Mouse (Mus musculus) heart, embryonic 16.5 days (tissue): ENCODE measurements around the gene Cnot2. TPM values are rescaled to one million over a fixed set of nuclear protein-coding genes. Genes with fewer than 3 reads are reported as not detected.
"Not testable (repeated sequence)": the region's sequence is repeated elsewhere in the genome, so short reads cannot be mapped to it uniquely, and the experiment has no call there.

ENCODE experiments used
- ATAC-seq: fragments of 200-750 bp; cut with Nextera tagmentation; replicated peaks from 2 replicates; pipeline ENCODE4 v1.8.0; 2017; ENCODE audit warnings: moderate number of reproducible peaks; ENCODE audit not compliant: insufficient read depth, low FRiP score; ENCODE audit errors: extremely low read depth
- H3K27ac ChIP-seq: fragments of 300-500 bp; sonication (generic); 2 replicates; pipeline ENCODE4 v1.5.1; 2014; ENCODE audit warnings: mild to moderate bottlenecking, low read length, control low read depth, moderate library complexity
- H3K27me3 ChIP-seq: fragments of 300-500 bp; sonication (generic); 2 replicates; pipeline ENCODE4 v1.6.1; 2014; ENCODE audit warnings: low read length, mixed read lengths; ENCODE audit not compliant: control insufficient read depth, insufficient read depth
- H3K36me3 ChIP-seq: fragments of 300-500 bp; sonication (generic); 2 replicates; pipeline ENCODE4 v1.6.1; 2014; ENCODE audit not compliant: control insufficient read depth, insufficient read depth
- H3K4me1 ChIP-seq: fragments of 300-500 bp; sonication (generic); 2 replicates; pipeline ENCODE4 v1.6.1; 2014; ENCODE audit warnings: low read length, mixed read lengths; ENCODE audit not compliant: control insufficient read depth, insufficient read depth
- H3K4me2 ChIP-seq: fragments of 300-500 bp; sonication (generic); 2 replicates; pipeline ENCODE4 v1.6.1; 2014; ENCODE audit warnings: low read depth, mild to moderate bottlenecking, control low read depth, low read length
- H3K4me3 ChIP-seq: fragments of 300-500 bp; sonication (generic); 2 replicates; pipeline ENCODE4 v1.5.1; 2014; ENCODE audit warnings: mild to moderate bottlenecking, control low read depth, low read length
- H3K9ac ChIP-seq: fragments of 300-500 bp; sonication (generic); 2 replicates; pipeline ENCODE4 v1.6.1; 2014; ENCODE audit warnings: low read length, control low read depth
- H3K9me3 ChIP-seq: fragments of 300-500 bp; sonication (generic); replicated peaks from 2 replicates; pipeline ENCODE4 v1.6.1; 2016; ENCODE audit warnings: low read length; ENCODE audit not compliant: control insufficient read depth
- WGBS: fragments of 180-500 bp; shearing (Covaris S2); extraction: QIAGEN DNeasy Blood & Tissue Kit; methylation state at CpG from one replicate; pipeline ENCODE4 v1.1.7; 2014; 5-methylcytosine and 5-hydroxymethylcytosine counted together
- polyA plus RNA-seq: library from polyadenylated mRNA; unstranded; fragments of >200 nt; fragmentation: Nextera tagmentation; extraction: Ambion mirVana; gene quantifications from 2 replicates; pipeline ENCODE4 v1.2.1, GENCODE M21; 2015

The Cnot2 gene
- polyA plus RNA-seq, 1 experiment from 2014 or later, result 73.6 TPM

DNA sequence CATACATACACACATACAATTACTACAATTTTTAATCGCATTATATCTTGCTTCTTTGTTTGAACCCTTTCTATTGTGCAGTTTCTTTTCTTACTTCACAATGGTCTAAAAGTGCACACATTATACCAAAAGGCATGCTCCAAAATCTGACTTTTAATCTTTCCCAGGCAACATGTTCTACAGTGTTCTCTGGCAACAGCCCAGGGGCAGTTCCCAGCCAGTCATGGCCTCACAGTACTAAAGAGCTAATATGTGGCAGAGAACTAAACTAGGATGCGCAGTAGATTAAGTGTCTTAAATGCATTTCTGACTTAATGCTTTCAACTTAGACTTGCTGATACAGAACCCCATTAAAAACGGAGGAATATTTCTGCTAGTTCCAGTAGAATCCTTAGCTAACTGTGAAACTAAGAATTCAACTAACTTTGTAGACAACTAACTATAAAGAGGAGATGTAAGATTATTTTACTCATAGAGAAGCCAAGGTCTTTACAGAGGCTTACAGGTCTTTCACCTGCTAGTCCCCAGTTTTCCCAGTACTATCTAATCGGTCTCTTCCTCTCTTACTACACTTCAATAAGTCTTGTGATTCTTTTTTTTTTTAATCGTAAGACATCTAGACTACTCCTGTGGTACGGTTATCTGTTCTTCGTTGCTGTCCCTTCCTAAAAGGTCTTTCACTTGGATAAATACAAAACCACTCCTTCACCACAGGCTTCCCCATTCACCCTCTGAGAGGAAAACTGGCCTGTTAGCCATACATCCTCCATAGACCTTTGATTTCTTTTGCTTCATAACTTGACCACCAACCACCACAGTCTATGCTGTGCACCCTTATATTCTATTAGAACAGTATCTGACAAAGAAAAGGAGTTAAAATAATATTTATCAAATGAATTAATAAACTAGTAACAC lies 13.6 kb downstream of the Cnot2 start:
- no peaks in the 10 kb centered on the region for H3K27me3 ChIP-seq
- H3K4me1 ChIP-seq, result peaks cover 17% of the 10 kb centered on the region
- no peak overlapping the region for H3K4me2 ChIP-seq
- ATAC-seq, result no peak
- H3K36me3 ChIP-seq, result no peaks in the 10 kb centered on the region
- no peak overlapping the region for H3K4me3 ChIP-seq
- H3K9ac ChIP-seq, result no peak overlapping the region
- no peak overlapping the region for H3K27ac ChIP-seq
- 75% methylated on average over 7 of the region's 7 CpGs for WGBS
- no peaks in the 10 kb centered on the region for H3K9me3 ChIP-seq

GRCm38 (mm10) chr10:116566492-116566891 lies 14.8 kb downstream of the Cnot2 start:
- H3K4me3 ChIP-seq, H3K36me3 ChIP-seq, H3K27ac ChIP-seq, H3K9ac ChIP-seq, ATAC-seq, H3K9me3 ChIP-seq, H3K27me3 ChIP-seq, H3K4me2 ChIP-seq: not testable (repeated sequence)
- 80% methylated on average over 4 of the region's 4 CpGs for WGBS
- H3K4me1 ChIP-seq, result peaks cover 23% of the 10 kb centered on the region

DNA sequence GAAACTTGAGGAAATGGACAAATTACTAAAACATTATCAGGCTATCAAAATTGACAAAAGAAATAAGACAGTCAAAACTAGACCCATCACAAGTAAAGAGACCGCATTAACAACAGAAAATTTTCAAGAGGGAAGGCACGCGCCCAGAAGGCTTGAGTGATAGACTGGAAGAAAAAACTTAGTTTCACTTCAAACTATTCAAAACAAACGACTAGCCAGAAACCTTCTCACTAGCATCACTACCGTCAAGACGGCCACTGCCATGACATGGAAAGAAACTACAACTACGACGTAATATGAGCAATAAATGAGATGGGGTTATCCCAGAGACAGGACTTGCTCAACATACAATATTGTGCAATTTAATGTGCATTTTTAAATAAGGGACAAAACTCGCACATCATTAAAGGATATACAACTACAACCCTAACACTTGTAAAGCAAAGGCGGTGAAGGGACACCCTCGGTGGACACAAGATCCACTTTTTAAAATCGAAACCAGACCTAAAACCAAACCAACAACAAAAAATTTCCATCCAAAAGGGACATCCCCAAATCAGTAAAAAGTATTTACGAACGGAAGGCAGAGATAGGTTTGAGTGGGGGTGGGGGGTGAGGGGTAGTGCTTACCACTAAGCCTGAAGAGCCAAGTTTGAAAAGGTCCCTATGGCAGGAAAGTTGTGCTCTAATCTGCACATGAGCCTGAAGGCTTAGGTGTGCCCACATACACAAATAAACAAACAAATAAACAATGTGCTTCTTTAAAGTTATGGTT lies 16.3 kb downstream of the Cnot2 start:
- H3K27me3 ChIP-seq, result no peaks in the 10 kb centered on the region
- no peak for ATAC-seq
- H3K4me2 ChIP-seq, result no peak overlapping the region
- H3K9ac ChIP-seq, result no peak overlapping the region
- WGBS, result 89% methylated on average over 14 of the region's 14 CpGs
- peaks cover 29% of the 10 kb centered on the region for H3K4me1 ChIP-seq
- no peaks in the 10 kb centered on the region for H3K36me3 ChIP-seq
- no peaks in the 10 kb centered on the region for H3K9me3 ChIP-seq
- H3K27ac ChIP-seq, result no peak overlapping the region
- H3K4me3 ChIP-seq, result no peak overlapping the region

- ATAC-seq, result no peak
- H3K36me3 ChIP-seq, result no peaks in the 10 kb centered on the region
- no peak overlapping the region for H3K4me2 ChIP-seq
- no peak overlapping the region for H3K4me3 ChIP-seq
- H3K9ac ChIP-seq, result no peak overlapping the region
- WGBS, result 82% methylated on average over 4 of the region's 4 CpGs
- H3K27me3 ChIP-seq, result no peaks in the 10 kb centered on the region
- peaks cover 28% of the 10 kb centered on the region for H3K4me1 ChIP-seq
- H3K27ac ChIP-seq, result no peak overlapping the region
- no peaks in the 10 kb centered on the region for H3K9me3 ChIP-seq
Observed at GRCm38 (mm10) chr10:116562731-116563480, 18.4 kb downstream of the Cnot2 start.

GRCm38 (mm10) chr10:116562210-116562609 lies 19.1 kb downstream of the Cnot2 start:
- H3K27ac ChIP-seq, result no peak overlapping the region
- no peaks in the 10 kb centered on the region for H3K27me3 ChIP-seq
- no peak overlapping the region for H3K4me2 ChIP-seq
- H3K9me3 ChIP-seq, result no peaks in the 10 kb centered on the region
- H3K36me3 ChIP-seq, result no peaks in the 10 kb centered on the region
- no peak overlapping the region for H3K9ac ChIP-seq
- peaks cover 23% of the 10 kb centered on the region for H3K4me1 ChIP-seq
- 53% methylated on average over 4 of the region's 4 CpGs for WGBS
- no peak overlapping the region for H3K4me3 ChIP-seq
- no peak for ATAC-seq

GRCm38 (mm10) chr10:116559171-116559570 lies 22.1 kb downstream of the Cnot2 start:
- 58% methylated on average over 1 of the region's 1 CpGs for WGBS
- Histone ChIP-seq H3K36me3 (no peaks in the 10 kb centered on the region), H3K4me2 (no peak overlapping the region), H3K27me3 (no peaks in the 10 kb centered on the region), H3K4me3 (no peak overlapping the region), H3K4me1 (peaks cover 25% of the 10 kb centered on the region), H3K27ac (no peak overlapping the region), H3K9ac (no peak overlapping the region), H3K9me3 (peaks cover 4% of the 10 kb centered on the region)
- no peak for ATAC-seq

DNA sequence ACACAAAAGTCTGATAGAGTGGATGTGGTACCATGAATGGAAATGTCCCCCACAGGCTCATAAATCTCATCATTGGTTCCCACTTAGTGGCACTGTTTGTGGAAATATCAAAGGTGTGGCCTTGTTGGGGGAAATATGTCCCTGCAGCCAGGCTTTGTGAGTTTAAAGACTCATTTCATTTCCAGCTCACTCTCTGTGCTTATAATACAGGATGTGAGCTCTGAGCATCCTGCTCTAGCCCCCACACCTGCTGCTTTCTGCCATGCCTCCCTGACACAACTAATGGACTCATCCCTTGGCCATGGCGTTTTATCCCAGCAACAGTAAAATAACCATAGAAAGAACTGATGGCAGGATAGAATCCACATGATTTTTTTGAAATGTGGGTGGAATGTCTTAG lies 24.1 kb downstream of the Cnot2 start:
- 88% methylated on average over 1 of the region's 1 CpGs for WGBS
- peaks cover 4% of the 10 kb centered on the region for H3K9me3 ChIP-seq

GRCm38 (mm10) chr10:116554434-116554833 lies 26.9 kb downstream of the Cnot2 start:
- 35% methylated on average over 2 of the region's 2 CpGs for WGBS
- Histone ChIP-seq H3K4me3 (no peak overlapping the region), H3K27ac (no peak overlapping the region), H3K4me1 (peaks cover 9% of the 10 kb centered on the region; the same call in 1 of the 2 replicates), H3K27me3 (no peaks in the 10 kb centered on the region), H3K4me2 (no peak overlapping the region), H3K9ac (no peak overlapping the region), H3K36me3 (no peaks in the 10 kb centered on the region), H3K9me3 (peaks cover 4% of the 10 kb centered on the region)
- ATAC-seq, result no peak

More for the DNA sequence above, 24.1 kb downstream of the Cnot2 start:
- no peaks in the 10 kb centered on the region for H3K27me3 ChIP-seq
- H3K36me3 ChIP-seq, result no peaks in the 10 kb centered on the region
- H3K4me1 ChIP-seq, result peaks cover 20% of the 10 kb centered on the region
- no peak for ATAC-seq
- H3K9ac ChIP-seq, result no peak overlapping the region
- no peak overlapping the region for H3K4me3 ChIP-seq
- no peak overlapping the region for H3K27ac ChIP-seq
- no peak overlapping the region for H3K4me2 ChIP-seq
